Mouse (Mus musculus) fibroblast of lung, adult 2 months (primary cell): ENCODE measurements around the gene Park7.

Experiments used
- DNase-seq: peaks from one replicate; pipeline ENCODE4 v3.0.0-alpha.2; 2011; ENCODE audit warnings: low read depth

The Park7 gene

DNA sequence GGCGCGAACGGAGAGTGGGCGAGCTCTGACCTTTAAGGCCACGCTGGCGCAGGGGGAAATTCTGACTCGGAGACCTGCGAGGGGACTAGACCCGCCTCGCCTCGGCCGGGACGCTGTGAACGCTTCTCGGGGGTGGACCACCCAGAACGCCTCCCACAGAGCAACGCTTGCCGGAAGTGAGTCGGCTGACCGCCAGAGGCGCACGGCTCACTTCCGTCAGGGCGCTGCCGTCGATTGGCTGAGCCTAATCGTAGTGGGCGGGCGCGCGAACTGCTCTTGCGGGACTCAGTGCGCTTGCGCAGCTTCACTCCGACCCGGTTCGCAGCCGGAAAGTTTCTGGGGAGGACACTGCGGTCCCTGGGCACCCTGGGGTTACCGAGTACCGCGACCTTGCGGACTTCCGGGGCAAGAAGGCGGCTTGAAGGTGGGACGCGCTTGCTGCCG, at the start of gene Park7, which contains the start of gene Tnfrsf9:
TSS of gene Park7 (minus strand) at position 148 of the 444 bp plus-strand sequence.
TSS of gene Tnfrsf9 (plus strand) at position 273 of the 444 bp plus-strand sequence.
- DNase-seq = peak; percentile 92

DNA sequence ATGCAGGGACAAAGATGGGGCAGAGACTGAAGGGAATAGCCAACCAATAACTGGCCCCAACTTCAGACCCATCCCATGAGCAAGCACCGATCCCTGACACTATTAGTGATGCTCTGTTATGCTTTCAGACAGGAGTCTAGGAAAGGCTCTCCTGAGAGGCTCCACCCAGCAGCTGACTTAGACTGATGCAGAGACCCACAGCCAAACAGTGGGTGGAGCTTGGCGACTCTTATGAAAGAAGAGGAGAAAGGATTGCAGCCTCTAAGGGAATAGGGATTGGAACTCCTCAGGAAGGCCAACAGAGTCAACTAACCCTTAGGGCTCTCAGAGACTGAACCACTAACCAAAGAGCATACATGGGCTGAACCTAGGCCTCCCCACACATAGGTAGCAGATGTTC, 49.5 kb upstream of the Park7 start:
- DNase-seq = no peak

DNA sequence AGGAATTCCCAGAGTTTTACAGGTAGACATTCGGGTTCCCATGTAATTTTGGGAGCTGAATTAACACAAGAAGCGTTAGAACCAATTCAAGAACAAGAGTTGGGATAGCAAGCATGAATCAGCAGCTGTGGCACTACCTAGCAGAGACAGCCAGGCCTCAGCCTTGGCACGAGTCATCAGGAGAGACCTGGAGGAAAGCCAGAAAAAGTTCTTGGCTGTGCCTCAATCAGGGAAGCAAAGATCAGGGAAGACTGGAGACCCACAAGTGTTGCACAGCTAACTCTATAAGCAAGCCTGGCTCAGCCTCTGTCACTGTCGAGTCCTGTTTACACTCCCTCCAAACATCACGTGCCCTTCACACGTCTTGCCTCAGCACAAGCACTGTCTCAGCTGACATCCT, 48.0 kb upstream of the Park7 start:
- DNase-seq = peak; percentile 39

DNA sequence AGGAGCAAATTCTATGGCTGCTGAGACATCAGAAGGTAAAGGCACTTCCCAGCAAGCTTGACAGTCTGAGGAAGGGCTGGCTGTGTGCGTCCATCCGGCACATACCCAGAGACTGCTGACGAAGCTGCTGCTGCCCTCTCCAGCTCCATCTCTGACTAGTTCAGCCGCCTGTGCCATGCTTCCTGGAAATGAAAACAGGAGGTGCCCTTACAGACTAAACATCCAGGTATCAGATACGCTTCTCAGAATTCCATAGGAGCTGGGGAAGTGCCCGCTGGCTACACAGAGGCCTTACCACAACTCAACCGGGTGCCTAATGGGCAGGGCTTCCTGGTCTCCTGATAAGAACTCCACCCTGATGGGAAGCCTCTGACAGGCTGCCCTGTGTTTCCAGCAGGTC, 44.3 kb upstream of the Park7 start:
- DNase-seq = no peak

- DNase-seq = no peak
Measured at GRCm38 (mm10) chr4:150957106-150957458, 42.8 kb upstream of the Park7 start.

GRCm38 (mm10) chr4:150956369-150957105, 42.3 kb upstream of the Park7 start:
- no peak for DNase-seq

- DNase-seq = no peak
Measured at GRCm38 (mm10) chr4:150950972-150951371, 36.7 kb upstream of the Park7 start.

DNA sequence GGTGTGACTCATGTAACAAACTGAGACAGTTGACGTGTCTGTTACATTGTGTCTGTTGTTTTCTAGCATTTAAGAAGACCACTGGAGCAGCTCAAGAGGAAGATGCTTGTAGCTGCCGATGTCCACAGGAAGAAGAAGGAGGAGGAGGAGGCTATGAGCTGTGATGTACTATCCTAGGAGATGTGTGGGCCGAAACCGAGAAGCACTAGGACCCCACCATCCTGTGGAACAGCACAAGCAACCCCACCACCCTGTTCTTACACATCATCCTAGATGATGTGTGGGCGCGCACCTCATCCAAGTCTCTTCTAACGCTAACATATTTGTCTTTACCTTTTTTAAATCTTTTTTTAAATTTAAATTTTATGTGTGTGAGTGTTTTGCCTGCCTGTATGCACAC, 30.5 kb upstream of the Park7 start:
- DNase-seq = no peak

GRCm38 (mm10) chr4:150939991-150940651, 25.9 kb upstream of the Park7 start:
- DNase-seq = no peak

DNA sequence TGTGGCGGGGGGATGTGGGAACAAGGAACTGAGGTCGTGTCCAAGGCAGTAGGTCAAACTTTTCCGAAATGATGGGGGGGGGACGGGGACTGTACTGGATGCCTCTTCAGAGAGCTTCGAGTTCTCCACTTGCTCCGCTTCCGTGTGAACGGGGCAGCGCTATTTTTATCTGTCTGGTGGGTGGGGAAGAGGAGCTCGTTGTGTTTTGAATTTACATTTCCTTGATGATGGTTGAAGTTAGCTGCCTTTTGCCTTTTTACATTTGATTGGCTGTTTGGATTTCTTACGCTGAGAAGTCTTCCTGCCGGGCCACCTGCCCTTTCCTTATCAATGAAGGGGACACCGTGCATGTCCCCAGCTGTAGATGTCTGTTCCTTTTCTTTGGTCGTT, 23.8 kb upstream of the Park7 start:
- no peak for DNase-seq

- no peak for DNase-seq
Measured at GRCm38 (mm10) chr4:150937293-150938062, 23.2 kb upstream of the Park7 start.

GRCm38 (mm10) chr4:150933503-150933902, 19.3 kb upstream of the Park7 start:
- DNase-seq = no peak

DNA sequence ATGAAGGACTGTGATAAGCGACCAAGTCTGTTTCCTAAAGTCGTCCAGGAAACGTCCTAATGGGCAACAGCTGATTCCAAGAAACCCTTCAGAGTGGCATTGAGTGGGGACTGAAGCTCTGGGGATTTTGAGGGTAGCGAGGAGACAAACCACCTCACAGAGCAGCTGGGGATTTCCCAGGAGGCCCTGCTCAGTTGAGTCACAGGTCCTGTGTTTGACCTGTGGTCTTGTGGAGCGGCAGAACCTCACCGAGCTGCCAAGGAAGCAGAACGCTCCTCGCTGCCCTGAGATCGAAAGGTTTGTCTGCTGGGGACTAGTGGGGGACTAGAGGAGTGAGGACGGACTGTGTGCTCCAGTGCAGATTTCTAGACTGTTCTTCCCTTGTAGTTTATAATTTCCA, 13.6 kb upstream of the Park7 start:
- no peak for DNase-seq

- no peak for DNase-seq
Measured at GRCm38 (mm10) chr4:150926924-150927705, 12.9 kb upstream of the Park7 start.

DNA sequence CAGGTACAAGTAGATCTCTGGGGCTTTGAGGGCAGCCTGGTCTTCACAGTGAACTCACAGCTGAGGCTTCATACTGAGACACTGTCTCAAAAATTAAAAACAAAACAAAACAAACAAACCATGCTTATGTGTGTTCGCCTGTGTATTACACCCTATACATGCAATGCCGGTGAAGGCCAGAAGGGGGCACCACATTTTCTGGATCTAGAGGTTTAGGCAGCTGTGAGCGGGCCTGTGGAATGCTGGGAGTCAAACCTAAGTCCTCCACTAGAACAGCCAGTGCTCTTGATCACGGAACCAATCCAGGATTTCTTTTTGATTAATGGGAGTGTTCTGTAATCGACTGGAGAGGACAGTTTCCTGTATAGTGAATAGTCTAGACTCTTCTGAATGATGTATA, 11.7 kb upstream of the Park7 start:
- no peak for DNase-seq

DNA sequence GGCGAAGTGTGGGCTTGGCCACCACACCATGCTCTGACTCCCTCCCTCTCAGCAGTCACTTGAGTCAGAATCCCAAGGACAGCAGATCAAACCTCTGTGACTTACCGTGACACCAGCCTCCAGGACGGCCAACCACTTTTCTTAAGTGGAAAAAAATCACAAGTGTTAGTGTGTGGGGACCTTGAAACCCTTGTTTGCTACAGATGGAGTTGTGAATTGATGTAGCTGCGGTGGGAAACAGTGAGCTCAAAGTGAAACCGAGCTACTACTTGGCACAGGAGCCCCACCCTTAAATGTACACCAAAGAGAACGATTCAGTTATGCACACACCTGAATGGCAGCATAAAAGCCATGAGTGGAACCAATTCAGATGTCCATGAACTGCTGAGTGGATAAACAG, 10.7 kb upstream of the Park7 start:
- DNase-seq = no peak

DNA sequence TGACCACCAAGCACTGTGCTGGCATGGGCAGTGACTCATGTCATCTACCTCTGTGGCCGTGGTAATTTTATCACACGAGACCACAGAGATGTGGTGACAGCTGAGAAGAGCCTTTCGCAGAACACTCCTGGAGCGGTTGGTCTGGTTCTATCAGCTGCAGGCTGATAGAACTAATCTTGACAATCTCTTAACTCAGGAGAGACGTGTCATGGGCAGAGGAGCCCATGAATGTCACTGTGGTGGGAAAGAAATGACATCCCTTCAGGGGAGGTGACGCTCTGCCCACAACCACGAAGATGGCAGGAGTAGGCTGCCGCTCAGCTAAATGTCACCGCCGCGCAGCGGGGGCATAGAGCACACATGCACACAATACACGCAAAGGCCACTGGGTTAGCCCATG, 10.1 kb upstream of the Park7 start:
- no peak for DNase-seq

- no peak for DNase-seq
Measured at GRCm38 (mm10) chr4:150921206-150921605, 7.0 kb upstream of the Park7 start.

GRCm38 (mm10) chr4:150917336-150918027, 3.2 kb upstream of the Park7 start:
- DNase-seq = no peak

DNA sequence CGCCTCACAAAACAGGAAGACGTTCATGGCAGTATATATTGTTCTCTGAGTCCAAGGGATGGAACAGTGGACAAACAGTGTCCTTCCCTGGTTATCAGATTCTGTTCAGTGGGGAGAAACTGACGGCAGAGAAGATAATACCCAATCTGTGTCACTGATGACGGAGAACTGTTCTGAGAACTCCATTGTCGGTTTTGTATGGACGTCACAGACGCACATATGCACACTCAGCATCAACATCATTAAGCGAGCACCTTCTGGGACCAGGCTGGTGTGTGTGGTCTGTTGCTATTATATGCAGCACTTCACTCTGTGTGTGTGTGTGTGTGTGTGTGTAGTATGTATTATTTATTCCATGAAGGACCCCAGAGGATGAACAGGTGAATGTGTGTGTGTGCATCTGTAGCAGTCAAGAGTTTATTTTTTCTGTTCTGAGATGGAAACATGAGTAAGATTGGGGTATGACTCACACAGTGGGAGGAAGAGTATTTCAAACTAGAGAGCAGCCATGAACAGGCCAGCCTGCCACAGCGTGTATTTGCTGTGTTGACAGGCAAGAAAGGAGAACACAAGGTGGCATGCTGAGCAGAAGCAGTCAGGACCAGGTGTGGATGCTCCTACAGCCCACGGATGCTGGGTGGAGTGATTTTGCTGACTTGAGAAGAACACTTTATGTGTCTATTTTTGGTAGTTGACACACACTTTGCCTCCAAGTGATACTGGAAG, 1.1 kb upstream of the Park7 start:
- no peak for DNase-seq

- DNase-seq = no peak
Measured at GRCm38 (mm10) chr4:150913743-150914142, 494 bp downstream of the Park7 start.
